Mouse (Mus musculus) T-helper 1 cell (primary cell): Measurements from ENCODE around the gene Bend3.

Source experiments
- in situ Hi-C: fragments of 300-600 bp; cut with MboI, MseI; formaldehyde crosslinking; loops from one replicate; pipeline ENCODE4 v1.15.1; 2025; ENCODE audit warnings: high pct_unique_total_duplicates

Gene Bend3

DNA sequence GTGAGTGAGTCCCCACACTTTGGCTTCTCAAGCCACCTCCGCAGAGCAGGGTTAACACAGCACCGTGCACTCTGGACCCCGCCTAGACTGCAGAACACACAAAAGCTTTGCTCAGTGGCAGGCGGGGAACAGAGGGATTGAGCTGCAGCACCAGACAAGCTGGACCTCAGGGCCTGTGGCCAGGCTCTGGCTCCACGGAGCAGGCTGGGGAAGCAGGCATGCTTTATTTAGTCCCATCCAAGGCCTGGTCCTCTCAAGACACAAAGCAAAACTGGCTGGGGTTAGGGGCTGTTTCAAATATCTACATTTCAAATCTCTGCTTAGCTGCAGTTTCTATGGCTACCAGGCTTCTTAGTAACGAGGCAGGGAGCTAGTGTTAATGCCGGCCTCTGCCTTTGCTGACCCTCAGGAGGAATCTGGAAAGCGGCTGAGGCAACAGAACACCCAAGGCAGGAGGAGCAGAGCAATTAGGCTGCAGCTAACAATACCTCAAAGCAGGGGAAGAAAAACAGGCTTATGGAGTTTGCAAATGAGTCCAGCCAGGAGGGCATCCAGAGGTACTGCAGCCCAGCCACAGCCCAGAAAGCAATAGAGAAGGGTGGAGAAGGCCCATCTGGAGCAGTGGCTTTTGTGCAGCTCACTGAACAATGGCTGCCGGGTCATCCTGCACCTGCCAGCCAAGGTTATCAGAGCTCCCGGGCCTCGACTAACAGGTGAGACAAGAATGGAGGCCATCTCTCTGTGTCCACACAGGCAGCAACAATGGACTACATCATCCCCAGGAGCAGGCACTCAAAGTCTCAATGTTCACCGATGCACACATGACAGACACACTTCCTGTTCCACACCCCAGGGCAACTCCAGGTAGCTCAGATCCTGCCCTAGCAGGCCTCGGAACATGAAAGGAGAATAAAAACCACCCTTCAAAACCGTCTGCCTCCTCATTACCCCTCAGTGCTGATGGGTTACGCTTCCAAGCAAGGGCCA, 48.9 kb downstream of the Bend3 start:
- in situ Hi-C loops, result no loop called here

DNA sequence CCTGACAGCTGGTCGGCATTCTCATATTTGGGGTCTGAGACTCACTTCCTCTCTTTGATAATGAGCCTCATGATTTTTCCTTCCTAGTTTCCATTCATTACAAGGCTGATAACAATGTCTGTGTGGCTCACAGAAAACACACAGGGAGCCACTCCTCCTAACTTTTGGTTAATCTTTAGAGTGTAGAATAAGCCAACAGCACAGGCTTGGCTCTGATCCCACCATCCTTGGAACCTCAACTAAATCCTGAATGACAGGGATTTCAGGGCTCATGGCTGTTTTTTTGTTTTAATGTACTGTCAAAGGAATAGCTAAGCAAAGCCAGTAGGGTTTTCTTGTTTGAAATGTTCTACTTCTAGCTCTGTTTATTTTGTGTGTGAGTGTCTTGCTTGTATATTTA, 55.8 kb downstream of the Bend3 start:
- in situ Hi-C loops, result no loop called here

DNA sequence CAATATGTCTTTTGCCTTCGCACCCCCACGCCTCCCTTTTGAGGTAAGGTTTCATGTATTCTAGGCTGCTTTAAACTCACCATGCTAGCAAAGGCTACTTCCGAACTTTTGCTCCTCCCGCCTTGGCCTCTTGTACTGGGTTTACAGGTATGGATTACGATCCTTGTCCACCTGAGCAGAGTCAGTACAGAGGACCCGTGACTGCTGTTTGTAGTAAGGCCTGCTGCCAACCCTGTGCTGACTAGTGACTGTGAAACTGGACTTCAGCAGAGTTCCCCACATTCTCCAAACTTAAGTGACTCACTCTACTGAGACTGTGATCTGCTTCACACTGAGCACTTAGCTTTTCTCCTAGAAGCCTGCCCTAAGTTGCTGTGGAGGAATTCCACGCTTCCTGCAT, 59.0 kb downstream of the Bend3 start:
- in situ Hi-C loops, result no loop called here

DNA sequence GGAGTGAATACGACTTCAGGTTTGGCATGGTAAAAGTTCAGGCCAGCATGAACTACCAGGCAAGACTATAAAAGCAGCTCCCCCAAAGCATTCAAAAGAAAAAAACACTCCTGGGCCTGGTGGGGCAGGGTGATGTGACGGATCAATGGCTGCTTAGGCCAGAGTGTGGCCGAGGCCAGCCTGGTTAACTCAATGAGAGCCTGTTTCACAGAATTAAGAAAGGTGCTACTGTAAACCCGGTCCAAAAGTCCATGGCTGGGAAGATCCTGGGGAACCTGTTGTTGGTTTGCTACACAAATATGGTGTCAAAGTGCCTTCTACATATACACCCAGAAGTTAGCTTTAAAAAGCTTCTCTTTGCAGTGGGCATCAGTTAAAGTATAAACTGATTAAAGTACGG, 60.2 kb downstream of the Bend3 start:
- in situ Hi-C loops, result no loop called here

DNA sequence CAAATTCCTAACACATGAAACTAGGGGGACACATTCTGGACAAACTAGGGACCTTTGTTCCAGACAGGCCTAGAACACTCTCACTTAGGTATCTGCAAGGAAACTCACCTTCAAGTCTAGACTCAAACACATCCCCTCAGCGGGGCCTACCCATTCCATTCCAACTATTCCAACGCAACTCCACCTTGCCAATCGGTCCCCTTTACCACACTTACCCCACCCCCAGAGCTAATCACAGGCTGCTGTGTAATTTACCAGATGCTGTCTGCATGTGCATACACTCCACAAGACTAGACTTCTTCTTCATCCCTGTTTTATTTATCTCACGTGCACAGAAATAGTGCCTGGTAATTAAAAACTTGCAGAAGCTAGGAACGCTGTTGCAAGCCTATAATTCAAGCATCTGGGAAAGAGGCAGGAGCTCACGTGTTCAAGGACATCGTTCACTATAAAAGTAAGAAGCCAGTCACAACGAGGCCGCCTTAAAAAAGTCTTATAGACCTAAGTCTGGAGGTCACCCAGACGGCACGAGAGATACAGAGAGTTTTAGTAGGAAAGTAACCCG, 61.2 kb downstream of the Bend3 start:
- in situ Hi-C loops, result no loop called here

DNA sequence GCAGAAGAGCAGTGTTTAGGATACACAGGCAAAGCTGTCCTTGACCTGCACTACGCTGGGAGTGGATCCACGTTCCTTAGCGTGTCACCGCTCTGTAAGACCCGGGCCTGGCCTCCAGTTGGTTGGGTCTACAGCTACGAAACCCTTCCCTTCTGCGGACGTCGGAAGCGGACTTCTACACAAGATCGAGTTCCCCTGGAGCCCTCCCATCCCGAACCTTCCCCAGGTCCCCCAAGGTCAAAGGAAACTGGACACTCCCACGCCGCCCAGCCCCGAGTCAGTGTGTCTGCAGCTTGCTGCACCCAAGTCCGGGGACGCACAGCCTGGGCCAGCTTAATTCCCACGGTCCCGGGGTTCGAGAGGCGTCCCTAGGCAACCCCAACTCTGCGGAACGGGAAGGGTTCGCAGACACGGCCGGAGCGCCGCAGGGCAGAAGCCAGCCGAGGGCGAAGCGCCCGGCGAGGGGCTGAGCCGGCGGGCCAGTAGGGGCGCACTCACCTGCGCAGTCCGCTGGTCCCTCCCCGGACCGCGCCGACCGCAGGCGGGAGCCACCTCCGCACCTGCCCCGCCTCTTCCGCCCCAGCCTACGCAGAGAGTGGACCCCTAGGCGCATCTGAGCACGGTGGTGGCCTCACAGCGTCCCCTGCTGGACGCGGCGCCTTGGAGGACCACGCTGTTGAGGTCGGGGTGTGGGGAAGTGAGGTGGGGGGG, 62.0 kb downstream of the Bend3 start, which contains the start of gene 1700021F05Rik:
TSS of gene 1700021F05Rik (minus strand) at position 553 of the 711 bp plus-strand sequence.
- in situ Hi-C loops, result no loop called here

DNA sequence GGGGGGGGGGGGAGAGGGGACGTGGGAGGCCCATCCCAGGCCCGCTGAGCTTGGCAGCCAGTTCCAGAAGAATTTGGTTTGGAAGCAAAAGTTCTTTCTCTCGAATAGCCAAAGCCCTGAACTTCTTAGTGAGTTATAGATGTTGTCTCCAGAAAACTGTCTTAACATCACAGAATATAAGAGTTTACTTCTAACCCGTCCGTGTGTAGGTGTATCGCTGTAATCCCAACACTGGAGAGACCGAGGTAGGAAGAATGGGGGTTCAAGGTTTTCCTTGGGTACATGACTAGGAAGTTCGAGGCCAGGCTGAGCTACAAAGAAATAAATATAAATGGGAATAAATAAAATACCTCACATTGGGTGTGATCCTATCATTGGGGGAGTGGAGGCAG, 62.5 kb downstream of the Bend3 start:
- in situ Hi-C loops, result no loop called here

DNA sequence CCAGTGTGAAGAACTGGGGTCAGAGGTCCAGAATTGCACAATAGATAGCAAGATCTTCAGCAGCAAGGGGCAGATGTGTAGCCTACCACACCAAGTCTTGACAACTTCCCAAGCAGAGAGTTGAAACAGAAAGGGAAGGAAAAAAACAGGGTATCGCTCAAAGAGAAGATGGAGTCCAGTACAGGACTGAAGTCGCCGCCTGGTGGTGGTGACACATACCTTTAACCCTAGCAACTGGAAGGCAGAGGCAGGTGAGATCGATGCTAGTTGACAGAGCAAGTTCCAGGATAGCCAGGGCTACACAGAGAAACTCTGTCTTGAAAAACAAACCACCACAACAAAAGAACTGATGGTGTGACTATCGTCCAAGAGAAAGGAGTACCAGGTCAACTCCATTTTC, 70.8 kb downstream of the Bend3 start:
- in situ Hi-C loops, result no loop called here

DNA sequence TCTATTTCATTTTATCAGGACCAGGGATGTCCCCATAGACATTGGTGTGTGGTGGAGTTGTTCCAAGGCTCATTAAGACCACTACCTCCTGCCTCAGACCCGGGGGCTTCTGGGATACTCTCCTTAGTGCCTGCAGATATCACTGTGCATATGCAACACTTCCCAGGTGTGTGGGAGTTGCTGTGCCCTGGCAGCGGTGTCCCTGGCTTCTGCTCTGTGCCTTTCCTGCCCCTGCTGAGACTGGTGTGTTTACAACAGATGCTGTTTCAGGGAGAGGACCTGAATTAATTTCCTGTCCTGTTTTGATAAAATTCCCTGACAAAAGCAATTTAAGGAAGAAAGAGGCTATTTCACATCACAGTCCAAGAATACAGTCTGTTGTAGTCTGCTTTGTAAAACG, 72.3 kb downstream of the Bend3 start:
- in situ Hi-C loops, result no loop called here

DNA sequence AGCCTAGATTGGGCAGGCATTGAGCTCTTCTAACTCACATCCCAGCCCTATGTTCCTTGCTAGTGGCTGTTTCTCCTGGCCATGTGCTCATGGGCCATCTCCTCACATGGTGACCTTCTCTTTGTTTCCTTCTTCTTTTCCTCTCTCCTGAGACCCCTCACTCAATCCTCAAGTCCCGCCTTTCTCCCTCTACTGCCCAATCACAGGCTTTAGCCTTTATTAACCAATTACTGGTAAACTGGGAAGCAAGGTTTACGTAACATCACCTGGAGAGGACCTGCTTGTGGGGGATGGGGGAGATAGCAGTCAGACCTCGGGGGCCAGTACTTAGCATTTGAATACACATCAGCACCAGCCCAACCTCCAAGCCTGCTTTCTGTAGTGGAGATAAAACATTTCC, 72.8 kb downstream of the Bend3 start:
- in situ Hi-C loops, result no loop called here

DNA sequence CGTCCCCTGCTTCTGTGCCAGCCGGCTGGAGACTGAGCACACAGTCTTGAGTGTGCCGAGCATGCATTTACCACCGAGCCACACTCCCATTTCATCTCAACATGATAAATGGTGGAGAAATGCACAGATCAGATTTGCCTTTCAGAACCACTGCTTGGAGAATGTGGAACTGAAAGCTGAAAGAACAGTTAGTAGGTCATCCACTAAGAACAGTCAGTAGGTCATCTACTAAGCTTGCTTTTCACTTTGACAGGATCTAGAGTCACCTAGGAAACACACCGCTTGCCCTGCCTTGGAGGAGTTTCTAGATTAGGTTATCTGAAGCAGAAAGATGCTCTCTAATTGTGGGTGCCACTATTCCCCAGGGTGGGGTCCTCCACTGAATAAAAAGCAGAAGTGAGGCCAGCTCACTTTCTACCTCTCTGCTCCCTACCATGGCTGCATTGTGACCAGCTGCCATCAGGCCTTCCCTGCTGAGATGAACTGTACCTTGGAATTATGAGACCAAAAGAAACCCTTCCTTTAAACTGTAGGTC, 79.1 kb downstream of the Bend3 start:
- in situ Hi-C loops, result no loop called here

DNA sequence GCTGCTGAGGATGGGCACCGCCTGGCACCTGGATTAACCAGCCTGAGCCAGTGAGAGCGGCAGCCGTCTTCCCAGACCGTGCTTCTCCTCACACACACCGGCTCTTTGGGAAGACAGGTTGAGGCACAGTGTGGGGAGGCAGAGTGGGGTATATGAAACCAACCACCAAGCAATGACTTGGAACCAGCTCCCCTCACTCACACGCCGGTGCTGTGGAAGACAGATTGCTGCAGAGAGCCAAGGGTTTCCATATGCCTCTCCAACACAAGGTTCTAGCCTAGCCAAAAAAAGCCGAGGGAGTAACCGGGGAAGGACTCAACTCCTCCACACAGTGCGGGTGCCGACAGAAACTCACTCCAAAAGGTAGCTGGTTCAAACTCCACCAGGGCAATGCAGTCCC, 80.7 kb downstream of the Bend3 start:
- in situ Hi-C loops, result no loop called here

DNA sequence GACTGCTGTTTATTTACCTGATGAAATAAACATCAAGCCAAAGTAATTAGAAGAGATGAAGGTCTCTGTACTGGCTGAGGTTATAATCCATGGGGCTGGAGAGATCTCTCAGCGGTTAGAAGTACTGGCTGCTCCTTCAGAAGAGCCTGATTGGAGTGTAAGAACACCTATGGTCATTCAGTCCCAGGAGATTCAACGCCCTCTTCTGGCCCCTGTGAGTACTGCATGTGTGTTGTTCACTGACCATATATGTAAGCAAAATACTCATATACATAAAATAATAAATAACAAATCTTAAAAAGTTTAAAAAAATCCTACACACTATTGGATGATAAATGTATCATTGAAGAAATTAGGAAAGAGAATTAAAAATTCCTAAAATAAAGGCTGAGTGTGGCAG, 82.1 kb downstream of the Bend3 start:
- in situ Hi-C loops, result loop anchor here (10.0 kb wide), 1 partner anchor 234 kb away; no protein-coding TSS in a partner anchor

DNA sequence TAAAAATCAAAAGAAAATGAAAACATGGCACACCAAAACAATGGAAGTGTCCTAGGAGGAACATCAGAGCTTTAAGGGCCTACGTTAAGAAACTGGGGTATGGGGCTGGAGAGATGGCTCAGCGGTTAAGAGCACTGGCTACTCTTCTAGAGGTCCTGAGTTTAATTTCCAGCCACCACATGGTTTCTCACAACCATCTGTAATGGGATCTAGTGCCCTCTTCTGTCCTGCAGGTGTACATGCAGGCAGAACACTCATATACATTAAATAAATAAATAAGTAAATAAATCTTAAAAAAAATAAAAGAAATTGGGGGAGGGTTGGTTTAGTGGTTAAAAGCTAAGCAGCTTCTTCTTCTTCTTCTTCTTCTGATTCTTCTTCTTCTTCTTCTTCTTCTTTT, 82.7 kb downstream of the Bend3 start:
- in situ Hi-C loops, result loop anchor here (10.0 kb wide), 1 partner anchor 233 kb away; no protein-coding TSS in a partner anchor
